Mouse (Mus musculus): ENCODE data around the gene Ctag2. TPM values are rescaled to one million over a fixed set of nuclear protein-coding genes. Genes with fewer than 3 reads are reported as not detected.

Gene Ctag2
- not detected in 2 replicates for polyA plus RNA-seq (2016; fragmentation: Nextera tagmentation; extraction: Ambion mirVana)

- Histone ChIP-seq H3K27ac (no peak within 1 kb of the TSS), H3K36me3 (no peaks in the 10 kb centered on the region), H3K4me3 (no peak within 1 kb of the TSS), H3K9ac (no peak within 1 kb of the TSS), H3K4me2 (replicated peaks) (no peak within 1 kb of the TSS), H3K4me1 (no peaks in the 10 kb centered on the region), H3K27me3 (replicated peaks) (no peaks in the 10 kb centered on the region), H3K9me3 (no peaks in the 10 kb centered on the region)
- no peak for ATAC-seq (ENCODE audit: low FRiP score, low read depth)
- WGBS: 89% methylated on average over 7 of the region's 7 CpGs
Observed at GRCm38 (mm10) chrX:65047344-65047743, at the start of gene Ctag2. TSS of gene Ctag2 (plus strand) at chrX:65047644.
